Mouse (Mus musculus): ENCODE results near the gene Zbtb5.

DNA sequence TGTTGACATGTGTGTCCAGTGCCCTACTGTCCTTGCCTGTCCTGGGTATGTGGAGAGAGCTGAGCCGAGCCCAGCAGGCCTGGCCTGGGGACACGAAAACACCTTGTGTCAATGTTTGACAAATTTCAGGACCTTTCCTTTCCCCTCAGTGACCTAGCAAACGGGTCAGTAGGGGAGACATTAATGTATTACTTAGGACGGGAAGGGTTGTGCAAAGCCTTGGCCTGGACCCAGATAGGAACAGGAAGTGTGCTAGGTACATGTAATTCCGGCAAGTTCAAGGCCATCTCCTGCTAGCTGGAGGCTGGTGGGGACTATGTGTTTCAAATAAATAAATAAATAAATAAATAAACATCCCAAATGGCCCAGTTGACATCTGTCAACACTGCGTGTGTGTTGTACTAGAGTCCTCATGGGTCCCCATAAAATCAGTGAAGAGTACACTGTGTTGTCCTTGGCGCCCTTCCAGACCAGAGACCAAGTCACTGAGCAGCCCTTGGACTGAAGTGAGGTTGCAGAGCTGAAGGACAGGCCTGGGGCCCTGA, 32.3 kb downstream of the Zbtb5 start:
- TF ChIP-seq CTCF (conservative IDR thresholded peaks at IDR 0.05; ENCODE audit: low read length) (no peak), NANOG (IDR thresholded peaks at IDR 0.05; ENCODE audit: borderline replicate concordance, low read length) (no peak)
